Mouse (Mus musculus) thymus, postnatal 25 days (tissue): ENCODE results near the gene H3f3b.
A peak's percentile ranks its signal among the peaks of the same experiment; 100 is the strongest.
"Not testable (repeated sequence)": the region's sequence is repeated elsewhere in the genome, so short reads cannot be mapped to it uniquely, and the experiment has no call there.

Source experiments
- DNase-seq: peaks from one replicate; pipeline ENCODE4 v3.0.0; 2022

H3f3b gene

GRCm38 (mm10) chr11:116020519-116020922, 7.2 kb downstream of the H3f3b start:
- no peak for DNase-seq

- DNase-seq, result no peak
Observed at GRCm38 (mm10) chr11:116019976-116020411, 7.8 kb downstream of the H3f3b start.

GRCm38 (mm10) chr11:116019360-116019791, 8.4 kb downstream of the H3f3b start:
- no peak for DNase-seq

- DNase-seq, result not testable (repeated sequence)
Observed at GRCm38 (mm10) chr11:116018867-116019266, 8.9 kb downstream of the H3f3b start.

- DNase-seq, result peak; percentile 42
Observed at GRCm38 (mm10) chr11:116018106-116018505, 9.7 kb downstream of the H3f3b start.

- DNase-seq, result no peak
Observed at GRCm38 (mm10) chr11:116014821-116015220, 12.9 kb downstream of the H3f3b start.

- DNase-seq, result peak; percentile 96
Observed at GRCm38 (mm10) chr11:116012262-116012947, 15.4 kb downstream of the H3f3b start, which contains the start of gene Galk1. Galk1 (minus strand) TSS chr11:116012719.

- no peak for DNase-seq
Observed at GRCm38 (mm10) chr11:116011529-116012261, 16.1 kb downstream of the H3f3b start.

GRCm38 (mm10) chr11:116010948-116011347, 16.8 kb downstream of the H3f3b start:
- DNase-seq, result no peak

- DNase-seq, result no peak
Observed at GRCm38 (mm10) chr11:116010146-116010545, 17.6 kb downstream of the H3f3b start.

GRCm38 (mm10) chr11:116009661-116010060, 18.1 kb downstream of the H3f3b start:
- no peak for DNase-seq

GRCm38 (mm10) chr11:116008832-116009375, 18.9 kb downstream of the H3f3b start:
- no peak for DNase-seq

GRCm38 (mm10) chr11:116008411-116008810, 19.4 kb downstream of the H3f3b start:
- no peak for DNase-seq

- no peak for DNase-seq
Observed at GRCm38 (mm10) chr11:116007095-116007850, 20.5 kb downstream of the H3f3b start.

- no peak for DNase-seq
Observed at GRCm38 (mm10) chr11:116005701-116006419, 21.9 kb downstream of the H3f3b start.

- peak; percentile 82 for DNase-seq
Observed at GRCm38 (mm10) chr11:116004840-116005700, 22.7 kb downstream of the H3f3b start.

- DNase-seq, result no peak
Observed at GRCm38 (mm10) chr11:116004186-116004823, 23.5 kb downstream of the H3f3b start.

- no peak for DNase-seq
Observed at GRCm38 (mm10) chr11:116002894-116003293, 24.9 kb downstream of the H3f3b start.

- DNase-seq, result no peak
Observed at GRCm38 (mm10) chr11:116001725-116002124, 26.0 kb downstream of the H3f3b start.

- no peak for DNase-seq
Observed at GRCm38 (mm10) chr11:116000607-116001006, 27.2 kb downstream of the H3f3b start.
